Mouse (Mus musculus): ENCODE results near the gene Olfr1045. TPM values are rescaled to one million over a fixed set of nuclear protein-coding genes. Genes with fewer than 3 reads are reported as not detected.
"Not testable (repeated sequence)": the region's sequence is repeated elsewhere in the genome, so short reads cannot be mapped to it uniquely, and the experiment has no call there.

Gene Olfr1045
- not detected in 2 replicates for polyA plus RNA-seq (2015; fragmentation: Nextera tagmentation; extraction: Ambion mirVana)

- no peaks in the 10 kb centered on the region for H3K4me1 ChIP-seq (replicated peaks)
- no peak within 1 kb of the TSS for H3K9ac ChIP-seq
- H3K9me3 ChIP-seq: no peaks in the 10 kb centered on the region
- H3K36me3 ChIP-seq: no peaks in the 10 kb centered on the region
- H3K4me3 ChIP-seq: no peak within 1 kb of the TSS
- H3K27ac ChIP-seq (replicated peaks): no peak within 1 kb of the TSS
- no peaks in the 10 kb centered on the region for H3K27me3 ChIP-seq
- no peak for ATAC-seq (ENCODE audit: low read depth)
- H3K4me2 ChIP-seq: no peak within 1 kb of the TSS
These were observed at the start of gene Olfr1045 for GRCm38 (mm10) chr2:86202909-86203308. TSS of gene Olfr1045 (minus strand) at chr2:86203009.

- Histone ChIP-seq H3K4me3 (no peak within 1 kb of the TSS), H3K9me3 (no peaks in the 10 kb centered on the region), H3K4me2 (no peak within 1 kb of the TSS), H3K27me3 (no peaks in the 10 kb centered on the region), H3K4me1 (replicated peaks) (no peaks in the 10 kb centered on the region), H3K9ac (no peak within 1 kb of the TSS), H3K27ac (replicated peaks) (no peak within 1 kb of the TSS), H3K36me3 (no peaks in the 10 kb centered on the region)
- ATAC-seq (ENCODE audit: low read depth): no peak
These were observed 37.4 kb upstream of the Olfr1045 start, which contains the start of gene Olfr1048 for GRCm38 (mm10) chr2:86240189-86240588. TSS of gene Olfr1048 (minus strand) at chr2:86240289.

GRCm38 (mm10) chr2:86231301-86231700, 28.5 kb upstream of the Olfr1045 start, which contains the start of gene Olfr1047:
TSS of gene Olfr1047 (minus strand) at chr2:86231401.
- no peak within 1 kb of the TSS for H3K27ac ChIP-seq (replicated peaks)
- WGBS: 89% methylated on average over 1 of the region's 1 CpGs
- H3K27me3 ChIP-seq: no peaks in the 10 kb centered on the region
- no peaks in the 10 kb centered on the region for H3K9me3 ChIP-seq
- H3K4me1 ChIP-seq (replicated peaks): no peaks in the 10 kb centered on the region
- ATAC-seq (ENCODE audit: low read depth): no peak
- H3K4me2 ChIP-seq: no peak within 1 kb of the TSS
- no peak within 1 kb of the TSS for H3K9ac ChIP-seq
- H3K36me3 ChIP-seq: no peaks in the 10 kb centered on the region
- H3K4me3 ChIP-seq: no peak within 1 kb of the TSS

- ATAC-seq (ENCODE audit: low read depth): no peak
- no peak within 1 kb of the TSS for H3K4me2 ChIP-seq
- no peak within 1 kb of the TSS for H3K9ac ChIP-seq
- no peaks in the 10 kb centered on the region for H3K27me3 ChIP-seq
- no peak within 1 kb of the TSS for H3K4me3 ChIP-seq
- no peak within 1 kb of the TSS for H3K27ac ChIP-seq (replicated peaks)
- no peaks in the 10 kb centered on the region for H3K4me1 ChIP-seq (replicated peaks)
- H3K36me3 ChIP-seq: no peaks in the 10 kb centered on the region
- H3K9me3 ChIP-seq: no peaks in the 10 kb centered on the region
- WGBS: 72% methylated on average over 2 of the region's 2 CpGs
These were observed 16.4 kb upstream of the Olfr1045 start, which contains the start of gene Olfr1046 for GRCm38 (mm10) chr2:86219214-86219613. TSS of gene Olfr1046 (minus strand) at chr2:86219314.

- Histone ChIP-seq H3K27ac (replicated peaks) (no peak overlapping the region), H3K4me3 (no peak overlapping the region), H3K27me3 (no peaks in the 10 kb centered on the region), H3K9me3 (no peaks in the 10 kb centered on the region), H3K36me3 (no peaks in the 10 kb centered on the region), H3K4me1 (replicated peaks) (no peaks in the 10 kb centered on the region), H3K4me2 (no peak overlapping the region), H3K9ac (no peak overlapping the region)
- 69% methylated on average over 1 of the region's 1 CpGs for WGBS
- no peak for ATAC-seq (ENCODE audit: low read depth)
These were observed 6.9 kb downstream of the Olfr1045 start for GRCm38 (mm10) chr2:86195863-86196262.

GRCm38 (mm10) chr2:86185583-86185982, 17.2 kb downstream of the Olfr1045 start, which contains the start of gene Olfr52:
TSS of gene Olfr52 (minus strand) at chr2:86185683.
- Histone ChIP-seq H3K27me3 (no peaks in the 10 kb centered on the region), H3K9me3 (no peaks in the 10 kb centered on the region), H3K4me3 (no peak within 1 kb of the TSS), H3K9ac (no peak within 1 kb of the TSS), H3K27ac (replicated peaks) (no peak within 1 kb of the TSS), H3K4me1 (replicated peaks) (no peaks in the 10 kb centered on the region), H3K4me2 (no peak within 1 kb of the TSS), H3K36me3 (no peaks in the 10 kb centered on the region)
- no peak for ATAC-seq (ENCODE audit: low read depth)

- no peaks in the 10 kb centered on the region for H3K36me3 ChIP-seq
- H3K4me1 ChIP-seq (replicated peaks): no peaks in the 10 kb centered on the region
- WGBS: 79% methylated on average over 3 of the region's 3 CpGs
- no peak overlapping the region for H3K27ac ChIP-seq (replicated peaks)
- no peak overlapping the region for H3K4me3 ChIP-seq
- H3K27me3 ChIP-seq: no peaks in the 10 kb centered on the region
- H3K4me2 ChIP-seq: no peak overlapping the region
- no peak for ATAC-seq (ENCODE audit: low read depth)
- H3K9me3 ChIP-seq: no peaks in the 10 kb centered on the region
- H3K9ac ChIP-seq: no peak overlapping the region
These were observed 22.9 kb downstream of the Olfr1045 start for GRCm38 (mm10) chr2:86179950-86180349.

- H3K27me3 ChIP-seq: no peaks in the 10 kb centered on the region
- H3K4me2 ChIP-seq: no peak within 1 kb of the TSS
- no peak within 1 kb of the TSS for H3K4me3 ChIP-seq
These were observed 25.1 kb downstream of the Olfr1045 start, which contains the start of gene Olfr1044 for GRCm38 (mm10) chr2:86177720-86178119. TSS of gene Olfr1044 (minus strand) at chr2:86177820.

GRCm38 (mm10) chr2:86175422-86175821, 27.4 kb downstream of the Olfr1045 start:
- H3K4me1 ChIP-seq (replicated peaks); H3K9ac ChIP-seq; H3K36me3 ChIP-seq; ATAC-seq (ENCODE audit: low read depth); H3K4me3 ChIP-seq; H3K4me2 ChIP-seq; H3K27ac ChIP-seq (replicated peaks); H3K9me3 ChIP-seq; H3K27me3 ChIP-seq: not testable (repeated sequence)
- 86% methylated on average over 7 of the region's 7 CpGs for WGBS

More at GRCm38 (mm10) chr2:86177720-86178119, 25.1 kb downstream of the Olfr1045 start, which contains the start of gene Olfr1044:
- H3K36me3 ChIP-seq: no peaks in the 10 kb centered on the region
- no peaks in the 10 kb centered on the region for H3K4me1 ChIP-seq (replicated peaks)
- H3K9me3 ChIP-seq: no peaks in the 10 kb centered on the region
- no peak within 1 kb of the TSS for H3K27ac ChIP-seq (replicated peaks)
- no peak for ATAC-seq (ENCODE audit: low read depth)
- H3K9ac ChIP-seq: no peak within 1 kb of the TSS

- Histone ChIP-seq H3K4me3 (no peak within 1 kb of the TSS), H3K4me1 (replicated peaks) (no peaks in the 10 kb centered on the region), H3K9ac (no peak within 1 kb of the TSS), H3K27ac (replicated peaks) (no peak within 1 kb of the TSS), H3K9me3 (no peaks in the 10 kb centered on the region), H3K4me2 (no peak within 1 kb of the TSS), H3K36me3 (no peaks in the 10 kb centered on the region), H3K27me3 (no peaks in the 10 kb centered on the region)
- WGBS: 88% methylated on average over 2 of the region's 2 CpGs
- ATAC-seq (ENCODE audit: low read depth): no peak
These were observed 35.4 kb downstream of the Olfr1045 start, which contains the start of gene Olfr1043 for GRCm38 (mm10) chr2:86167422-86167821. TSS of gene Olfr1043 (minus strand) at chr2:86167522.

- Histone ChIP-seq H3K9me3 (no peaks in the 10 kb centered on the region), H3K27me3 (no peaks in the 10 kb centered on the region), H3K27ac (replicated peaks) (no peak within 1 kb of the TSS), H3K4me2 (no peak within 1 kb of the TSS), H3K36me3 (no peaks in the 10 kb centered on the region), H3K9ac (no peak within 1 kb of the TSS), H3K4me1 (replicated peaks) (no peaks in the 10 kb centered on the region), H3K4me3 (no peak within 1 kb of the TSS)
- 91% methylated on average over 2 of the region's 2 CpGs for WGBS
- ATAC-seq (ENCODE audit: low read depth): no peak
These were observed 41.1 kb downstream of the Olfr1045 start, which contains the start of gene Olfr1042 for GRCm38 (mm10) chr2:86161738-86162137. TSS of gene Olfr1042 (minus strand) at chr2:86161838.

- Histone ChIP-seq H3K4me2 (no peak within 1 kb of the TSS), H3K27ac (replicated peaks) (no peak within 1 kb of the TSS), H3K9me3 (peaks cover 4% of the 10 kb centered on the region; the same call in 1 of the 2 replicates), H3K4me1 (replicated peaks) (no peaks in the 10 kb centered on the region), H3K9ac (no peak within 1 kb of the TSS), H3K27me3 (no peaks in the 10 kb centered on the region), H3K4me3 (no peak within 1 kb of the TSS), H3K36me3 (no peaks in the 10 kb centered on the region)
- no peak for ATAC-seq (ENCODE audit: low read depth)
- WGBS: 76% methylated on average over 1 of the region's 1 CpGs
These were observed 56.2 kb downstream of the Olfr1045 start, which contains the start of gene Olfr1040 for GRCm38 (mm10) chr2:86146632-86147031. TSS of gene Olfr1040 (minus strand) at chr2:86146732.
